Mouse (Mus musculus) kidney, embryonic 14.5 days (tissue): ENCODE measurements at regions not wholly inside any gene's neighbourhood (a gene's known extent, or its start where the extent isn't known, plus 50 kb on each side); places are given as distances from the start of the nearest gene placed in this dataset.

Source experiments
- ATAC-seq: fragments of 200-750 bp; cut with Nextera tagmentation; 2 replicates; pipeline ENCODE4 v1.8.0; 2017; ENCODE audit warnings: moderate number of reproducible peaks, mild to moderate bottlenecking, moderate TSS enrichment, moderate library complexity; ENCODE audit not compliant: low FRiP score, low TSS enrichment
- H3K27ac ChIP-seq: fragments of 300-500 bp; sonication (generic); 2 replicates; pipeline ENCODE4 v1.5.1; 2014; ENCODE audit warnings: low read depth, mild to moderate bottlenecking, low read length, moderate library complexity, mixed read lengths
- H3K27me3 ChIP-seq: fragments of 300-500 bp; sonication (generic); 2 replicates; pipeline ENCODE4 v1.6.1; 2014; ENCODE audit warnings: mild to moderate bottlenecking, low read length; ENCODE audit not compliant: control insufficient read depth, insufficient read depth
- H3K36me3 ChIP-seq: fragments of 300-500 bp; sonication (generic); 2 replicates; pipeline ENCODE4 v1.6.1; 2014; ENCODE audit warnings: low read length, mixed read lengths; ENCODE audit not compliant: control insufficient read depth, insufficient read depth
- H3K4me1 ChIP-seq: fragments of 300-500 bp; sonication (generic); 2 replicates; pipeline ENCODE4 v1.6.1; 2014; ENCODE audit warnings: low read length, mixed read lengths; ENCODE audit not compliant: control insufficient read depth, insufficient read depth
- H3K4me2 ChIP-seq: fragments of 300-500 bp; sonication (generic); replicated peaks from 2 replicates; pipeline ENCODE4 v1.6.1; 2014; ENCODE audit warnings: low read depth, mild to moderate bottlenecking, low read length
- H3K4me3 ChIP-seq: fragments of 300-500 bp; sonication (generic); 2 replicates; pipeline ENCODE4 v1.5.1; 2014; ENCODE audit warnings: mild to moderate bottlenecking, low read length
- H3K9ac ChIP-seq: fragments of 300-500 bp; sonication (generic); 2 replicates; pipeline ENCODE4 v1.6.1; 2014; ENCODE audit warnings: low read depth, mild to moderate bottlenecking, low read length, moderate library complexity
- H3K9me3 ChIP-seq: fragments of 300-500 bp; sonication (generic); 2 replicates; pipeline ENCODE4 v1.6.1; 2016; ENCODE audit warnings: low read length; ENCODE audit not compliant: control insufficient read depth
- WGBS: fragments of 180-500 bp; shearing (Covaris S2); extraction: QIAGEN DNeasy Blood & Tissue Kit; methylation state at CpG from one replicate; pipeline ENCODE4 v1.1.7; 2014; 5-methylcytosine and 5-hydroxymethylcytosine counted together

GRCm38 (mm10) chr12:44145321-44145720 lies 64.8 kb downstream of the Dnajb9 start:
- no peak overlapping the region for H3K4me3 ChIP-seq
- H3K36me3 ChIP-seq: no peaks in the 10 kb centered on the region
- no peaks in the 10 kb centered on the region for H3K27me3 ChIP-seq
- no peaks in the 10 kb centered on the region for H3K4me1 ChIP-seq
- no peak overlapping the region for H3K4me2 ChIP-seq
- no peak overlapping the region for H3K9ac ChIP-seq
- ATAC-seq: no peak
- no peaks in the 10 kb centered on the region for H3K9me3 ChIP-seq
- no peak overlapping the region for H3K27ac ChIP-seq
- 90% methylated on average over 2 of the region's 2 CpGs for WGBS

DNA sequence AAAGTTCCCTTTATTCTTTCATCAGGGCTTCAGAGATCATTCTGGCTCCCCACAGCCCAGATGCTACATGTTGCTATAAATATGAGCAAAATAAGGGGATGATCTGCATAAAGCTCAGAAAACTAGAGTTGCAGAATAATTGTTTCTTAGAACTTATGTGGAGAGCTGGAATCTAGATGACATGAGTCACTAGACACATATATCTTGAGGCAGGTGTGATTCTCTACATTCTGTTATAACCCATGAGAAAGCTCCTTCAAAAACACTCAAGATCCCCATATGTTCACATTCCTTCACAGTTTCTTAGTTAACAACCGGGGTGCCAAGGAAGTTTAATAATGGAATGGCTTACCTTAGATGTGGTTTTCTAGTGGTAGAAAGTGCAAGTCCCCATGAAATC lies 71.1 kb downstream of the Dnajb9 start:
- no peaks in the 10 kb centered on the region for H3K9me3 ChIP-seq
- H3K27ac ChIP-seq: no peak overlapping the region
- no peaks in the 10 kb centered on the region for H3K4me1 ChIP-seq
- 90% methylated on average over 1 of the region's 1 CpGs for WGBS
- H3K36me3 ChIP-seq: no peaks in the 10 kb centered on the region
- no peak overlapping the region for H3K4me2 ChIP-seq
- H3K27me3 ChIP-seq: no peaks in the 10 kb centered on the region
- no peak for ATAC-seq
- no peak overlapping the region for H3K4me3 ChIP-seq
- no peak overlapping the region for H3K9ac ChIP-seq

DNA sequence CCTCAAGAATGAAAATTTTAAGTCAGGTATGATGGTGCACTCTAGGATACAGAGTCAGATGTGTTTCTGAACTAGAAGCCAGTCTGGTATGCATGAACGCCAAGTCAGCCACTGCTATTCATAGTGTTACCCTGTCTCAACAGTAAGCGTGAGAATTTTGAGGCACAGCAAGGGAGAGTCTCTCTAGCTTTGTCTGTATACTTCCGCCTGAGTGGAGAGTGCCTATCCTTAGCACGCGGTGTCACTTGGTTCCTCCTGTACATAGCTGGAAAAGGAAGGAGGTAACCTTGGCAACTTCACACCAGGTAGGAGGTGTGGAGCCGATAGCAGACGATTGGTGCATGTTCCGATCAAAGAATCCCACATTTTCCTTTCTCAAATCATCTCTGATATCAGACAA lies 81.3 kb downstream of the Dnajb9 start:
- no peak overlapping the region for H3K4me2 ChIP-seq
- 93% methylated on average over 8 of the region's 8 CpGs for WGBS

GRCm38 (mm10) chr12:44105085-44105484 lies 105.0 kb downstream of the Dnajb9 start:
- no peaks in the 10 kb centered on the region for H3K36me3 ChIP-seq
- H3K9me3 ChIP-seq: no peaks in the 10 kb centered on the region
- no peak overlapping the region for H3K9ac ChIP-seq
- H3K27me3 ChIP-seq: no peaks in the 10 kb centered on the region
- H3K27ac ChIP-seq: no peak overlapping the region
- no peaks in the 10 kb centered on the region for H3K4me1 ChIP-seq
- H3K4me2 ChIP-seq: no peak overlapping the region
- no peak overlapping the region for H3K4me3 ChIP-seq
- 39% methylated on average over 2 of the region's 2 CpGs for WGBS
- no peak for ATAC-seq

More for the DNA sequence above, 81.3 kb downstream of the Dnajb9 start:
- H3K27ac ChIP-seq: no peak overlapping the region
- no peak overlapping the region for H3K4me3 ChIP-seq
- H3K4me1 ChIP-seq: no peaks in the 10 kb centered on the region
- H3K36me3 ChIP-seq: no peaks in the 10 kb centered on the region
- ATAC-seq: no peak
- no peak overlapping the region for H3K9ac ChIP-seq
- H3K27me3 ChIP-seq: no peaks in the 10 kb centered on the region
- H3K9me3 ChIP-seq: no peaks in the 10 kb centered on the region

- Histone ChIP-seq H3K27me3 (no peaks in the 10 kb centered on the region), H3K36me3 (no peaks in the 10 kb centered on the region), H3K4me2 (no peak overlapping the region), H3K9ac (no peak overlapping the region), H3K4me1 (no peaks in the 10 kb centered on the region), H3K9me3 (no peaks in the 10 kb centered on the region), H3K4me3 (no peak overlapping the region), H3K27ac (no peak overlapping the region)
- no peak for ATAC-seq
- 92% methylated on average over 1 of the region's 1 CpGs for WGBS
These were observed 110.9 kb downstream of the Dnajb9 start for GRCm38 (mm10) chr12:44099188-44099587.

DNA sequence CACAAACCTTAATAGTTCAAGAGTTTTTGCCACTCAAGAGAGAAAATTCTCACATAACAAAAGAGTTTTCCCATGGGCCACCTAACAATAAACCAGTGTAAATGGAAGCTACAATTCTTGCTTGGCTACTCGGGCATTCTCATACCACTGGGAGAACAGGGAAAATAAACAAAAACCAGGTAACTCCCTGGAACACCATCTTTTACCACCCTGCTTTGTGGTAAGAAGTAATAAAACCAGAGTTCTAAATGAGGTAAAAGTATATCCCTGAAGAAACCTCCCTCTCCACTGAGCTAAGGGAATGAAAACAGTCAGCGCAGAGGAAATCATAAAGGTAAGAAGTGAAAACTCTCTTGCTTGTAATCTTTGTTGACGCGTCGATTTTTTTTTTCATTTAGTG lies 138.4 kb downstream of the Dnajb9 start:
- no peak overlapping the region for H3K9ac ChIP-seq
- peak; percentile 71; the same call in 1 of the 2 replicates for ATAC-seq
- WGBS: 61% methylated on average over 5 of the region's 5 CpGs
- no peaks in the 10 kb centered on the region for H3K27me3 ChIP-seq
- H3K4me2 ChIP-seq: no peak overlapping the region
- no peaks in the 10 kb centered on the region for H3K4me1 ChIP-seq
- H3K4me3 ChIP-seq: no peak overlapping the region
- no peaks in the 10 kb centered on the region for H3K9me3 ChIP-seq
- H3K36me3 ChIP-seq: no peaks in the 10 kb centered on the region
- H3K27ac ChIP-seq: no peak overlapping the region

GRCm38 (mm10) chr12:44056493-44057163 lies 153.5 kb downstream of the Dnajb9 start:
- ATAC-seq: no peak

GRCm38 (mm10) chr12:44045806-44046205 lies 164.3 kb downstream of the Dnajb9 start:
- Histone ChIP-seq H3K4me1 (no peaks in the 10 kb centered on the region), H3K36me3 (no peaks in the 10 kb centered on the region), H3K27me3 (no peaks in the 10 kb centered on the region), H3K4me2 (no peak overlapping the region), H3K9me3 (no peaks in the 10 kb centered on the region), H3K4me3 (no peak overlapping the region), H3K27ac (no peak overlapping the region), H3K9ac (no peak overlapping the region)
- 67% methylated on average over 2 of the region's 2 CpGs for WGBS
- no peak for ATAC-seq

More at GRCm38 (mm10) chr12:44056493-44057163, 153.5 kb downstream of the Dnajb9 start:
- Histone ChIP-seq H3K9ac (no peak overlapping the region), H3K4me3 (no peak overlapping the region), H3K27me3 (no peaks in the 10 kb centered on the region), H3K4me2 (no peak overlapping the region), H3K27ac (no peak overlapping the region), H3K4me1 (no peaks in the 10 kb centered on the region), H3K36me3 (no peaks in the 10 kb centered on the region), H3K9me3 (no peaks in the 10 kb centered on the region)
- WGBS: 85% methylated on average over 2 of the region's 2 CpGs

DNA sequence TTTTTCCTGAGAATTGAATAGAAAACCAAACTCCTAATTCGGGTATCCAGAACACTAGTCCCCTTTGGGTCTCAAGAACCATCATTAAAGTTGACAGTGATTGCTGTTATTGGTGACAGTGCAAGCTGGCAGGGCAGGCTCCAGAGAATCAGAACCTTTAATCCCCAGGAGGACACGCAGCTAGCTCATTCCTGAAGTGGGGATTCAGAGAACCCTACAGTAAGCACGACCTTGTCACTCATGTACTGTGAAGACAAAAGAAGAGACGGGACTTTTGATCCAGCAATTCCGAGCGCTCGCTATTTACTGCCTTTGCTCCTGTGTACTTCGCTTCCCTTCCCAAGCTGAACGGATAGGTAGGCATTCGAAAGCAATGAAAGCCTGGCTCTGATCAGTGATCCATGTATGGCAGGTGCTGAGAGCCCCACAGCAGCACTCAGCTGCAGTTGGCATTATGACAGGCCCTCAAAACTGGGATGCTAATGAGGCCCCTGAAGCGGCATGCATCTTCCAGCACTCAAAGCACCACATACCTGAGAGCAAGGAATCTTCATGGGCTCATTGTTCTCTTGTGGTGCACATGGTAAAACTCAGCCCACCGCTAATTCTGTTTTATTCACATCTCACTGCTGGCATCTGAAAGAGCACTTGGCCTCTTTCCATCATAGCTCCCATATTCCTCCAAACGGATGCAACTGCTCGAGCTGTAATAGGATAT lies 165.6 kb downstream of the Dnajb9 start:
- no peak for ATAC-seq
- H3K27ac ChIP-seq: no peak overlapping the region
- WGBS: 64% methylated on average over 14 of the region's 14 CpGs

More for the DNA sequence above, 165.6 kb downstream of the Dnajb9 start:
- Histone ChIP-seq H3K4me1 (no peaks in the 10 kb centered on the region), H3K9me3 (no peaks in the 10 kb centered on the region), H3K9ac (no peak overlapping the region), H3K36me3 (no peaks in the 10 kb centered on the region), H3K4me3 (no peak overlapping the region), H3K4me2 (no peak overlapping the region), H3K27me3 (no peaks in the 10 kb centered on the region)
